Mouse (Mus musculus) liver, adult (tissue): ENCODE data around the gene Bag5.

Experiments
- GATA4 ChIP-seq: IDR thresholded peaks from 2 replicates; pipeline ENCODE4 v1.6.1; 2014; ENCODE audit warnings: mild to moderate bottlenecking, low read length; ENCODE audit not compliant: insufficient replicate concordance

The Bag5 gene

GRCm38 (mm10) chr12:111672176-111672575, 40.9 kb downstream of the Bag5 start, which contains the start of gene Ckb:
Gene Ckb (minus strand): TSS chr12:111672338.
- TF ChIP-seq GATA4: no peak

GRCm38 (mm10) chr12:111671431-111671902, 41.6 kb downstream of the Bag5 start:
- TF ChIP-seq GATA4: no peak

- TF ChIP-seq GATA4: no peak
Measured at GRCm38 (mm10) chr12:111670976-111671375, 42.1 kb downstream of the Bag5 start.

GRCm38 (mm10) chr12:111670371-111670971, 42.6 kb downstream of the Bag5 start:
- TF ChIP-seq GATA4: no peak

GRCm38 (mm10) chr12:111669961-111670360, 43.1 kb downstream of the Bag5 start:
- TF ChIP-seq GATA4: no peak

- TF ChIP-seq GATA4: no peak
Measured at GRCm38 (mm10) chr12:111669000-111669788, 43.9 kb downstream of the Bag5 start.

GRCm38 (mm10) chr12:111668457-111668912, 44.6 kb downstream of the Bag5 start:
- TF ChIP-seq GATA4: no peak

GRCm38 (mm10) chr12:111667421-111667820, 45.6 kb downstream of the Bag5 start:
- no peak for TF ChIP-seq GATA4

GRCm38 (mm10) chr12:111666380-111666779, 46.7 kb downstream of the Bag5 start:
- no peak for TF ChIP-seq GATA4

GRCm38 (mm10) chr12:111665041-111665880, 47.8 kb downstream of the Bag5 start:
- TF ChIP-seq GATA4: no peak

GRCm38 (mm10) chr12:111664144-111664634, 48.9 kb downstream of the Bag5 start:
- no peak for TF ChIP-seq GATA4

GRCm38 (mm10) chr12:111663228-111664143, 49.6 kb downstream of the Bag5 start:
- TF ChIP-seq GATA4: no peak

GRCm38 (mm10) chr12:111660628-111661027, 52.4 kb downstream of the Bag5 start:
- TF ChIP-seq GATA4: no peak
